ENCODE assay signal across 8 mouse cellular contexts in the genomic region with DNA sequence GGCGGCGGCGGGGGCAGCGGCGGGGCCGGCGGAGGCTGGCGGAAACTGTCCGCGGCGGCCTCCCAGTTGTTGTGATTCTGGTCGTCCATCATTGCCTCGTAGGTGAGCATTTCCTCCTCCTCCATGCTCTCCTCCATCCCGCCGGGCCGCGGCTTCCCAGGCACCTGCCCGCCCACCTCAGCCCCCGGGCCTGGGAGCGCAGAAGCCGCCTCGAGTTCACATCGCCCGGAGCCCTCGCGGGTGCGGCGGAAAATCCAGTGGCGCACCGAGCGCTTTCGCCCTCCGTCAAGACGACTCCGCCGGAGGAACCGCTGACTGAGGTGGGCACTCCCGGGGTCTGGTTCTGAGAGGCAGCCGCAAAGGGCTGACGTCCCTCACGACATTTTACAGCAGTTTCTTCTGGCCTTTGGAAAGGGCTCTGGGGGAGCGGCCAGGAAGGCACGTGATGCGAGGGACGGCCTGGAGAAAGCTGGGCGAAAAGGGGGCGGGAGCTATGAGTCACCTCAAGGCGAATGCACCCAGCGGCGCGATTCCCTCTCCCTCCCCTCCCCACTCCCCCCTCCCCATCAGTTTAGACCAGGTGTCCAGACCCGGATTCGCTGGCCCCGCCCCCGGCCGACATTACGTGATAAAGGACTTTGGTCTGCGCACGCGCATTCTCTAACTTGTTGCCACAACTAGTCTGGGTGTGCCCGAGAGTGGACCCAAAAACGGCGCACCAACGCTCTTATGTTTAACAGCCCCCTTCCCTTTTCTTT. TPM values are rescaled to one million over a fixed set of nuclear protein-coding genes. Genes with fewer than 3 reads are reported as not detected.
DNase-seq lines count a peak whose midpoint lies in the region; ATAC-seq lines count a peak whose summit lies in the region.

Gene Cacul1 (minus strand): TSS at position 444 of the 758 bp plus-strand sequence.

- H3K9ac ChIP-seq in hindbrain, embryonic 14.5 days = peak within 1 kb of the TSS; percentile 95

- 1% methylated on average over 57 of the region's 64 CpGs for WGBS in hindbrain, embryonic 14.5 days

- peak; percentile 97 for ATAC-seq in hindbrain, embryonic 14.5 days (ENCODE audit: low FRiP score)

- no peaks in the 10 kb centered on the region for H3K9me3 ChIP-seq in hindbrain, embryonic 14.5 days (ENCODE audit: control insufficient read depth, low read length)

- DNase-seq in R1 (ENCODE audit: low read depth, low spot score) = peak; percentile 100
- DNase-seq in cerebellum, postnatal 25 days = peak; percentile 95 to 99
- peak; percentile 90 to 94 for DNase-seq in frontal cortex, postnatal 25 days (ENCODE audit: low spot score in 2 of 2)
- DNase-seq in hindbrain, embryonic 14.5 days (ENCODE audit: low spot score) = peak; percentile 97
- DNase-seq in layer of hippocampus, postnatal 36 days = peak; percentile 87 to 89
- DNase-seq in lung, postnatal 36 days = peak; percentile 99
- peak; percentile 99 for DNase-seq in retina, postnatal 1 day
- peak; percentile 95 for DNase-seq in urinary bladder, adult 18-20 months (ENCODE audit: low spot score in 2 of 2)

- H3K4me1 ChIP-seq in hindbrain, embryonic 14.5 days (replicated peaks; ENCODE audit: control insufficient read depth, insufficient read depth, low read length) = peaks cover 37% of the 10 kb centered on the region

- H3K27ac ChIP-seq in hindbrain, embryonic 14.5 days = peak within 1 kb of the TSS; percentile 93

- no peaks in the 10 kb centered on the region for H3K27me3 ChIP-seq in hindbrain, embryonic 14.5 days (ENCODE audit: control insufficient read depth, insufficient read depth, low read length)

- peak within 1 kb of the TSS; percentile 98 for H3K4me3 ChIP-seq in hindbrain, embryonic 14.5 days (replicated peaks; ENCODE audit: low read length)

- peak within 1 kb of the TSS; percentile 83 for H3K4me2 ChIP-seq in hindbrain, embryonic 14.5 days (replicated peaks)

- H3K36me3 ChIP-seq in hindbrain, embryonic 14.5 days (replicated peaks; ENCODE audit: control insufficient read depth, insufficient read depth) = no peaks in the 10 kb centered on the region

RNA-seq across cellular contexts. Expression of gene Cacul1, which starts in this region (rescaled TPM):
- 27.3 and 32.3 TPM in 2 replicates for polyA plus RNA-seq in hindbrain, embryonic 14.5 days (2014; fragmentation: Nextera tagmentation; extraction: Ambion mirVana)
- 10 to 100 TPM; 48.0 to 53.6 TPM for total RNA-seq in layer of hippocampus, postnatal 36 days (2021)

Comparison
In these comparisons a context has a peak if more than half of its experiments do, and no peak if none do; other contexts are left out.
1. Peak in every context shown above with its lines: DNase-seq, ATAC-seq, H3K4me3 ChIP-seq and H3K27ac ChIP-seq.